Mouse (Mus musculus) cortical plate, adult 2 months (tissue): Measurements from ENCODE around the gene Gm5089. TPM values are rescaled to one million over a fixed set of nuclear protein-coding genes. Genes with fewer than 3 reads are reported as not detected.

ENCODE experiments used
- H3K27ac ChIP-seq: fragments of 200-500 bp; 2 replicates; pipeline ENCODE4 v1.5.1; 2012; ENCODE audit warnings: low read length, control low read depth, inconsistent platforms; ENCODE audit not compliant: insufficient read depth
- H3K4me1 ChIP-seq: fragments of 200-500 bp; 2 replicates; pipeline ENCODE4 v1.6.1; 2011; ENCODE audit warnings: low read length; ENCODE audit not compliant: control insufficient read depth, insufficient read depth
- H3K4me3 ChIP-seq: fragments of 200-500 bp; 2 replicates; pipeline ENCODE4 v1.5.1; 2011; ENCODE audit warnings: mild to moderate bottlenecking, low read length, control low read depth; ENCODE audit not compliant: insufficient read depth
- CTCF ChIP-seq: fragments of 200-500 bp; IDR thresholded peaks from 2 replicates; pipeline ENCODE4 v1.5.1; 2011; ENCODE audit warnings: mild to moderate bottlenecking, control low read depth, low read length; ENCODE audit not compliant: insufficient read depth; ENCODE audit errors: extremely low read depth
- POLR2A ChIP-seq: fragments of 200-500 bp; IDR thresholded peaks from 2 replicates; pipeline ENCODE4 v1.6.1; 2011; ENCODE audit warnings: mild to moderate bottlenecking, low read length, control low read depth; ENCODE audit not compliant: insufficient read depth; ENCODE audit errors: extremely low read depth
- polyA plus RNA-seq: library from polyadenylated mRNA; depleted of rRNA; stranded (reverse); fragments of >200 nt; gene quantifications from 2 replicates; pipeline ENCODE4 v1.2.3, GENCODE M21; 2012

Gene Gm5089
- polyA plus RNA-seq, 1 experiment: 0.17 TPM

GRCm38 (mm10) chr14:122427654-122428053, 23.3 kb downstream of the Gm5089 start:
- TF ChIP-seq CTCF: no peak
- TF ChIP-seq POLR2A: no peak

GRCm38 (mm10) chr14:122427204-122427560, 23.7 kb downstream of the Gm5089 start:
- Histone ChIP-seq H3K4me3 (no peak overlapping the region), H3K4me1 (no peaks in the 10 kb centered on the region), H3K27ac (no peak overlapping the region)
- TF ChIP-seq POLR2A: no peak
- no peak for TF ChIP-seq CTCF

More at GRCm38 (mm10) chr14:122427654-122428053, 23.3 kb downstream of the Gm5089 start:
- no peak overlapping the region for H3K4me3 ChIP-seq
- no peak overlapping the region for H3K27ac ChIP-seq
- H3K4me1 ChIP-seq: no peaks in the 10 kb centered on the region

- H3K4me1 ChIP-seq: no peaks in the 10 kb centered on the region
- no peak overlapping the region for H3K4me3 ChIP-seq
- TF ChIP-seq CTCF (no peak), POLR2A (no peak)
- H3K27ac ChIP-seq: no peak overlapping the region
Measured at GRCm38 (mm10) chr14:122426529-122427203, 24.2 kb downstream of the Gm5089 start.

- H3K4me3 ChIP-seq: no peak overlapping the region
- TF ChIP-seq CTCF: no peak
- no peak for TF ChIP-seq POLR2A
- H3K27ac ChIP-seq: no peak overlapping the region
- no peaks in the 10 kb centered on the region; the same call in 1 of the 2 replicates for H3K4me1 ChIP-seq
Measured at GRCm38 (mm10) chr14:122424441-122424840, 26.5 kb downstream of the Gm5089 start.

GRCm38 (mm10) chr14:122416166-122416771, 34.6 kb downstream of the Gm5089 start:
- Histone ChIP-seq H3K27ac (no peak overlapping the region), H3K4me3 (no peak overlapping the region), H3K4me1 (no peaks in the 10 kb centered on the region; the same call in 1 of the 2 replicates)
- TF ChIP-seq POLR2A (no peak), CTCF (no peak)

- Histone ChIP-seq H3K4me3 (no peak overlapping the region), H3K4me1 (no peaks in the 10 kb centered on the region), H3K27ac (no peak overlapping the region)
- TF ChIP-seq POLR2A (no peak), CTCF (no peak)
Measured at GRCm38 (mm10) chr14:122414786-122415185, 36.1 kb downstream of the Gm5089 start.

GRCm38 (mm10) chr14:122413542-122413928, 37.4 kb downstream of the Gm5089 start:
- no peak overlapping the region for H3K27ac ChIP-seq
- TF ChIP-seq POLR2A: no peak
- TF ChIP-seq CTCF: no peak
- no peaks in the 10 kb centered on the region for H3K4me1 ChIP-seq
- no peak overlapping the region for H3K4me3 ChIP-seq

- TF ChIP-seq POLR2A (no peak), CTCF (no peak)
- no peak overlapping the region for H3K27ac ChIP-seq
- no peaks in the 10 kb centered on the region for H3K4me1 ChIP-seq
- no peak overlapping the region for H3K4me3 ChIP-seq
Measured at GRCm38 (mm10) chr14:122412841-122413541, 37.9 kb downstream of the Gm5089 start.

- H3K4me1 ChIP-seq: no peaks in the 10 kb centered on the region
- peak overlapping the region; percentile 43 for H3K4me3 ChIP-seq
- TF ChIP-seq POLR2A (no peak), CTCF (no peak)
- peak overlapping the region; percentile 48; the same call in 1 of the 2 replicates for H3K27ac ChIP-seq
Measured at GRCm38 (mm10) chr14:122406541-122407219, 44.2 kb downstream of the Gm5089 start.
